Mouse (Mus musculus) mouse embryonic stem cell (cell line): ENCODE results near the gene Pcnx3.
"Not testable (repeated sequence)": the region's sequence is repeated elsewhere in the genome, so short reads cannot be mapped to it uniquely, and the experiment has no call there.

Experiments
- in situ Hi-C, 2 experiments: fragments of 300-500 bp; cut with MboI; formaldehyde crosslinking; loops; 1 replicate in 1 of 2; 3 replicates in 1 of 2; pipeline ENCODE4 v1.14.3; 2019 to 2020; ENCODE audit warnings: low sequenced_read_pairs in 2 of 2, low pct_unique_long_range_greater_than_20kb in 1 of 2, mixed read lengths in 1 of 2; ENCODE audit not compliant: unreplicated experiment in 1 of 2

Gene Pcnx3

DNA sequence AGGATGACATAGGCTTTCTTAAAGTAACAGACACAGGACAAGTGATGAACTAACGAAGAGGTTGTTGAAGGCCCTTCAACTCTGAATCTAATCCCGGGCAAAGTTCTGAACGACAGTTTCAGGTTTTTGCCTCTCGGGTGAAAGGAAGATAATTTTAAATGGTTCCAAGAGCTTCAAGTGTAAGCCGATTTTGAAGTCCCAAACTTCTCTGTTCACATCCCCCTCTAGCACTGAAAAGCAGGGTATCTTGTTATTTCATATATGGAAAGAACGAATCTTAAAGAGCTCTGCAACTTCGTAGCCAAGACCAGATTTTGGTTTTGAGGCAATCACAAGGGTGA, 350 bp upstream of the Pcnx3 start:
- in situ Hi-C loops = no loop called here

DNA sequence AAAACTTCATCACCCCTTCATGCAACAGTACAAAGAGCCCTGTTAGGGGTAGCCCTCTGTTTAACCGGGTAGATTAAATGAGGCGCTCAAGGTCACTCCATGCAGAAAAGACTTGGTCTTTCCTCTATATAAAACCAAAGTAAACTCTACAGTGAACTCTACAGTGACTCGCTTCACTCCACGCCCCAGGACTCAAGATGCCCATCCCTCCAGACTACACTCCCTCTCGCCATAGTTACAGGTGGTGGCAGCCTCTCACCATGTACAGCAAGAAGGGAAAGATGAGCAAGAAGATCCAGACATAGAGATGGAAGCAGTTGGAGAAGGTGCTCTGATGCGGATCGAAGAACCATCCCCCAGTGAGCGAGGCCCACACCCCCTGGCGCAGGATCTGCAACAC, 970 bp downstream of the Pcnx3 start:
- in situ Hi-C loops = no loop called here

DNA sequence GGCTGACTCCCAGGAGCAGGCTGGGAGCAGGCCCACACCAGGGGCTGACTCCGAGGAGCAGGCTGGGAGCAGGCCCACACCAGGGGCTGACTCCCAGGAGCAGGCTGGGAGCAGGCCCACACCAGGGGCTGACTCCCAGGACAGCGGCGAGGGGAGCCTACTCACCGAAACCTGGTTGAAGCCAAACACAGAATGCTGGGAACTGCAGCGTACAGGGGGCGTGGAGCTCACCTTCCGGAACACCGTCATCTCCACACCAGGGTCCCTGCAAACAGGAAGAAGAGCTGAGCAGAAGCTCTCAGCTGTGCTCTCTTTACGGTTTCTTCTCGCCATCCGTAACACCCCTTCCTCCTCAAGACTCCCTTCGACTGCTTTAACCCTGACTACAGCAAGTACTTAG, 1.8 kb downstream of the Pcnx3 start:
- in situ Hi-C loops = not testable (repeated sequence)

DNA sequence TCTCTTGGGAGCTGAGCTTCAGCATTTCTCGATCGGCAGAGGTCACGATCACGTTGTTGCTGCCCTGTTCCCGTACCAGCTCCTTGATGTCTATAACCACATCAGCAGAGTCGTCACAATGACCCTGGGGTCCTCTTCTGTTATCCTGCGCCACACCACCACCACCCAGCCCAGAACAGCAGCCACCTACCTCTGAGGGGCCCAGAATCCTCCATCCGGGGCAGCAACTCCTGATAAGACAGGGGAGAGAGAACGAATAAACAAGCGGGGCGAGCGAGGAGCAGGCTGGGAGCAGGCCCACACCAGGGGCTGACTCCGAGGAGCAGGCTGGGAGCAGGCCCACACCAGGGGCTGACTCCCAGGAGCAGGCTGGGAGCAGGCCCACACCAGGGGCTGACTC, 2.3 kb downstream of the Pcnx3 start:
- in situ Hi-C loops = no loop called here

DNA sequence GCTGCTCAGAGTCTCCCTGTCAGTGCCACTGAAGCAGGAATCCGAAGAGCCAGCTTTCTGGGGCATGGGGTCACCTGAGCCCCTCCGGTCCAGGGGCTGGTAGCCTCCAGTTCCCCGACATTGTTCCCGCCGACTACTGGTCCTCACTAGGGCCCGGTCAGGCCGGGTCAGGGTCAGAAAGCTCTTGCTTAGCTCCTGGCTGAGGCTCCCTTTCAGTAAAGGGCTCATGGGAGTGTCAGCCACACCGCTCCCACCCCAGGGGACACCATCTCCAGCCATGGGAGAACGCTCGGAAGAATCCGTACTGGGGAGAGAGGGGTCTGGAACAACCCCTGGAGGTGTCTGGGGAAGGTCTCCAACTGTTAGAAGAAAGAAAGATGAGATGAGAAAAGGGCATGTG, 2.8 kb downstream of the Pcnx3 start:
- in situ Hi-C loops = no loop called here

DNA sequence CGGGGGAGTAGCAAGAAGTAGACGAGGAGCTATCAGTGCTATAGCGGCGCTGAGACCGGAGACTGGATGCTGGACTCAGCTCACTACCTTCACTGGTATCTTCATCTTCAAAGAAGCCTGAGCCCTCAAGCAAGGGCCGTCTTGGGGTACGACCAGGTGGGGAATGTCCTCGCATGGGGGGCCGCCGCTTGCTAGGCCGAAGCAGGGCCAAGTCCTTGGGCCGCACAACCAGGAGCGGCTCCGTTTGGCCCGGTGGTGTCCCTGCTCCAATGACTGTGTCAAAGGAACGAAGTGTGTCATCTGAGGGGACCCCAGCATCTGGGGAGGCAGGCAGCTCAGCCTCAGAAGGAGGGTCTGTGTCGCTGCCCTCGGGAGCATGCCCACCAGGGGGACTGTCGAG, 3.3 kb downstream of the Pcnx3 start:
- in situ Hi-C loops = no loop called here

DNA sequence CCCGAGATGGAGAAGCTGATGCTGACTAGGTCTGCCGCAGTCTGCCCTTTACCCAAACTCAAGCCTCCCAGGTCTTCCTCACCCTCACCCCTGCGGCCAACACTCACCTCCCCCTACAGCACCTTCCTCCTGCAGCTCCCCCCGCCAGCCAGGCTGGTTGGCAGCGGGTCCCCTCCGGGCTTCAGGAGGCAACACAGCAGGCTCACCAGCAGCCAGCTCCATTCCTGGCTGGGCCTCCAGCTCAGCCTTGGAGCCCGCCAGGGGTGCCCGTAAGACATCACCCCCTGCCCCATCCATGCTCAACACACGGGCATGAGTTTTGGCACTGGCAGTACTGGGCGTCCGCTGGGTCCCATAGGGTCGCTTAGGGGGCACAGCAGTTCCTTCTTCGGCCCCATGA, 3.7 kb downstream of the Pcnx3 start:
- in situ Hi-C loops = no loop called here

DNA sequence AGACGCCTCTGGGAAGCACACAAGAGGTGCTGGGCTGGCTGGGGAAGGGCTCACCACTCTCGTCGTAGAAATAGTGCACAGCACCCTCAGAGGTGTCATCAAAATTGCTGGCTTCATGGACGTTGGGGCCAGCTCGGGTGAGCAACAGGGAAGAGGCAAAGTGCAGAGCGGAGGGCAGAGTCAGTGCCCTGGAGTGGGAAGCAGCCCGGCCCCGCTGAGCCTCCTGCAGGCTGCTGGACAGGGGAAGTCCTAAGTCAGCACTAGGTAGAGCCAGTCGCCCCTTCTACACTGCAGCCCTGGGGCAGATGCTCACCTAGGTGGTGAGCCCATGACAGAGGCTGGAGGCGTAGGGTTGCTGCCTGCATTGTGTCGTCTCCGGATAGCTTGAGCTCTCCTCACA, 4.5 kb downstream of the Pcnx3 start:
- in situ Hi-C loops = no loop called here

DNA sequence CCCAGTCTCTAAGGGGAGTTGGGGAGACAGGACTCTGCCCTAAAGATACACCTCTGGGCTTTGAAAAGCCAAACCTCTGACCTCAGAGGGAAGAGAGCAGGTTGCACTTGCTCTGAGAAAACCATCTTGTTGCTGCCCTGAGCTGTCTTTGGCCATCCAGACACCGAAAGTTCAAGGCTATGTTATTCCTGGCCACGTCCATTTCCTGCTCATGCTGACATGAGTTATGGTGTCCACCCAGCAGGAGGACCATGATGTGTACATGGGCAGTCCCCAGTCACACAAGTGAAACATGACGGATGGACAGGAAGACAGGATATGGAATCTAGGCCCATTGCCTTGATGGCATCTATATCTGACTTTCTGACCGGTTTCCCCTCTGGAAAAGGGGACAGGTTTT, 8.3 kb downstream of the Pcnx3 start:
- in situ Hi-C loops = no loop called here

DNA sequence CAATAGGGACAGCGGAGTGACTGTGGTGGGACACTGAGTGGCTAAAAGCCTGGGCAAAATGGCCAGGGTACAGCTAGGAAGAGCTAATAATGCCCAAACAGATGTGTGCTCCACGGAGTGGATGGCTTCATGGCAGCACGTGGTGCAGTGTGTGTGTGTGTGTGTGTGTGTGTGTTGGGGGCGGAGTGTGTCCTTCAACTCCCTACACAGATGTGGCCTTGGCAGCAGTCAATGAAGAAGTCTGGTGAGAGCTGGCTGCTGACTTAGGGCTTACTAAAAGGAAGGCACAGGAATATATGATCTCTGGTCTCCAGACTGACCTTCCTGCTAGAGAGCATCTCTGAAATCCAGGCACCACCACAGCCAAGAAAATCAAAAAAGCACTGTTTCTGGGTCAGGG, 20.3 kb downstream of the Pcnx3 start:
- in situ Hi-C loops = no loop called here

DNA sequence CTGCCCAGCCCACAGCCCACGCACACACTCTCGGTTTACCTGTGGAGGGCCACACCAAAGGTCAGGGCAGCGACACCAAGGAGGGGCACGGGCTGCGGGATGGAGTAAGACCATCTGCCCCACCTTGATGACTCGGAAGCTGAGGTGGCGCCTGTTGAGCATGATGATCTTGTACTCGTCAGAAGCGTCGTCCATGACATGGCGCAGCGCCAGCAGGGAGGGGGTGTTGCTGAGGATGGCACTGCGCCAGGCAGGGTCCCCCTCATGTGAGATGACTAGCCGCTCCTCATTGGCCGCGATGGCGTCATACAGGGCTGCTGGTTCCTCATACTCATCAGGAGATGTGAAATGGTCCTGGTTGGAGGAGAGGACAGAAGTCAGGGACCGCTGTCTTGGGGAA, 22.3 kb downstream of the Pcnx3 start:
- in situ Hi-C loops = no loop called here

DNA sequence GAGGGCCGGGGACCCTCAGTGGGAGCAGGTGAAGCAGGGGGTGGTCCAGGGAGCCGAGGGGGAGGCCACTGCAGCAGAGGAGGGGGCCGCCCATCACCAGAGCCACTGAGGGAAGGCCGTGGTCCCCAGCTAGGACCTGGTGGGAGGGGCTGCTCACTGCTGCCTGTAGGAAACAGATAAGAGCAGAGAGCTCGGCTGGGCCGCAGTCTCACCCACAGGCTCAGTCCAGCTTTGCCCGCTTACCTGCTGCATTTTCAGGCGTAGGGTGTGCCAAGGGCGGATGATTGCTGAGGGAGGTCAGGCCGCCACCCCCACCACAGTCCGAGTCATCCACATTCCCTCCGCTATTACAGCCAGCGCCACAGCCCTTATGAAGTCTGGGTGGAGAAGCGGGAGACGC, 23.2 kb downstream of the Pcnx3 start:
- in situ Hi-C loops = no loop called here

DNA sequence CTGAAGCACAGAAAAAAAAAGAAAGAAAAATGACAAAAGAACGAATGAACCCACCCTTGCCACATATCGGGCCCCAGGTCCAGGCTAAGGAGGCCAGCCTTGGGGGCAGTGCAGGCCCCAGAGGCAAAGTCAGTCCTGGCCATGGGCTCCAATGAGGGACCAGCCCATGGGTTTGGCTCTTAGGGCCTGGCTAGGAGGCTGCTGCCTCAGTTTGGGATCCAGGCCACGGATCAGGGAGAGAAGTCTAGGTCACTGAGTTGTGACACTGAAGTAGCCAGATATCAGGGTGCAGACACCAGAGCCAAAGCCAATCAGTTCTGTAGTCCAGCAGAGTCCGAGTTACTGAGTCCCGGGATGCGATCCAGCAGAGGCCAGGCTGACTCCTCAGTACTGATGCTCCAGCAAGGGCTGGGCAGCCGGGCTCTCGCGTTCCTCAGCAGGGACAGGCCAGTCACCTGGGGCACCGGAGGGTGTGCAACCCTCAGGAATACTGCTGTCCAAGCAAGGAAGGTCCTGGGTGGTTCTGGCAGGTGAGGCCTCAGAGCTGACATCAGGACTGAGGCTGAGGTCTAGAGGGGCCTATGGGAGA, 23.9 kb downstream of the Pcnx3 start:
- in situ Hi-C loops = no loop called here

DNA sequence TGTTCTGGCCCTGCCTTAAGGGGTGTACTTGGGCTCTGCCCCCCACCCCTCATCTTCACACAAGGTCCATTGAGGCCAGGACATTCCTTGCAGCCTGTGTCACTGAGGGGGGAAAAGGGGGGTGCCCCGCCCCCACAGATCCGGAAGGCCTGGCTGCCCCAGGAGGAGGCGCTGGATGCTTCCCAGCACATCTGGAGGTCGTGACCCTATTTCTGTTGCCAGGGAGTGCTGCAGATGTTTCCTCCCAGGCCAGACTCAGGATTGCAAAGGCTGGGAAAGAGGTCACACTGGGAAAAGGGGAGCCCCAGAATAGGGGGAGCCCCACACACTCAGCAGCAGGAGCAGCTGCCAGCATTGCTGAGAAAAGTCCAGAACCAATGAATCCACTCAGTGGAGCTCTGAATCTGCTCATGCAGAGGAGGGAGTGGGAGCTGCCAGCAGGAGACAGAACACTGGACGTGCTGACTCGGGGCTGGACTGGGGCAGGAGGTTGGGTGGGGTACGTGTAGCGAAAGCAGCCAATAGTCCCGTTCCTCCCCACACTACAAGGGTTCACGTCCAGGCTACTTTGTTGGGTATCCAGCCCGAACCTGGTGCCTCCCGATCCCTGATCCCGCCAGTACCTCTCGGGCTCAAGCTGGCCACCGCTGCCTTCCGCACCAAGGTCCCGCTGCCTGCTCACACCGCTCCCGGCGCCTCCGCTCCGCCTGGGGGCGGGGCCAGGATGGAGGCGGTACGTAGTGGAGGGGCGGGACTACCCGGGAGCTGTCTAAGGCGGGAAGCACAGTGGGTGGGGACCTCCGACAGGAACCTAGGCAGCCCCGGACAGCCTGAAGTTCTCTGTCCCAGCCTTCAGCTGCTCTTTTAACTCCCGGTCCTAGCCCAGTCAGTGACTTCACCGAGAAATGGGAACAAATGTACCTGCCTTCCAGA, 25.5 kb downstream of the Pcnx3 start, which contains the start of gene Sipa1:
Sipa1 (minus strand) TSS at position 727 of the 933 bp plus-strand sequence.
- in situ Hi-C loops = no loop called here

DNA sequence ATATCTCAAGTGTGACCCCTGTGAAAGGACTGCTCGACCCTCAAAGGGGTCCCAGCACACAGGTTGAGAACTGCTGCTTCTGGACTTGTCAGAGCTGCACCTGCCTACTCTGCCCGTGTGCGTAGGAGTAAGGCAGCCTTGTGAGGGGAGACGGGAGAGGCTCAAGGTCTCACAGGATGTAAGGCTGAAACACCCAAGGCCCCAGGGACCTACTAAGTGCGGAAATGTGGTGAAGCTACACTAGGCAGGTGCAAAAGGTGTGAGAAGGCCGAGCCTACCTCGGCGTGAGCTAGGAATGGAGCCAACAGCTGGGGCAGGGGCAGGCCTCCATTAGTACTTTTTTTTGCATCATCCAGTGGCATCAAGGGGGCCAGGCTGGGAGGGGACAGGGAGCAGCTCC, 26.4 kb downstream of the Pcnx3 start:
- in situ Hi-C loops = no loop called here

DNA sequence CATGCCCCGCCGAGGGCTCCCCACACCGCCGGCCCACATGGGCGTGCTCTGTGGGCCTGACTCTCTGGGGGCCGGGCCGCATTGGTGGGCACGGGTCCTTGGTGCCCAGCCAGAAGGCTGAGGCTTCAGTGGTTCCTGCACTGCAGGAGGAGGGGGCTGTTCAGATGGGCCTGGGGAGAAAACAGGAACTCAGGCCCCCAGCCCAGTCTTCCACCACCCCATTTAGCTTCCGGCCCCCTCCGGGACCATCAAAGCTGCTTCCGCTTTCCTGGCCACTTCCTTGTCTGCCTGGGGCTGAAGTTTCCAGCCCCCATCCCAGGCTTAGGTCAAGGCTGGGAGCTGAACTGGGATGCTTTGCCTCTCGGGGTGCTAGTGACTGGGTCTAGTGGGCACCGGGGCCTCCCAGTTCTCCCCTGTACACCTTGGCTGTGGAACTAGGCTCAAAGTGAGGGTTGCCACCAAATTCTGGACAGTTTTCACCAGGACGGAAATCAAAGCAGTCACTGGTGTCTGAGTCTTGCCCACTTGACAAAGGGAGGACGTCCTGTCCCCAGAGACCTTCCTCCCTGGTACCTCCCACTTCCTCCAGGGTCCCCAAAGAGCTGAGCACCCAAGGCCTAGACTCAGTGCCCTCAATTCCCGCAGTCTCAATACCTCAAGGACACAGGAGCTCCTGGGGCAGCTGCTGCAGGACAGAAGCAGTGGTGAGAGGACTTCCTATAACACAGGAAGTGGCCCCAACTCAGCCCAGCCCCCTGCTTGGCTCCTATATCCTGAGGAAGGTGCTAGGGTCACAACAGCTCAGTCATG, 27.6 kb downstream of the Pcnx3 start:
- in situ Hi-C loops = no loop called here

DNA sequence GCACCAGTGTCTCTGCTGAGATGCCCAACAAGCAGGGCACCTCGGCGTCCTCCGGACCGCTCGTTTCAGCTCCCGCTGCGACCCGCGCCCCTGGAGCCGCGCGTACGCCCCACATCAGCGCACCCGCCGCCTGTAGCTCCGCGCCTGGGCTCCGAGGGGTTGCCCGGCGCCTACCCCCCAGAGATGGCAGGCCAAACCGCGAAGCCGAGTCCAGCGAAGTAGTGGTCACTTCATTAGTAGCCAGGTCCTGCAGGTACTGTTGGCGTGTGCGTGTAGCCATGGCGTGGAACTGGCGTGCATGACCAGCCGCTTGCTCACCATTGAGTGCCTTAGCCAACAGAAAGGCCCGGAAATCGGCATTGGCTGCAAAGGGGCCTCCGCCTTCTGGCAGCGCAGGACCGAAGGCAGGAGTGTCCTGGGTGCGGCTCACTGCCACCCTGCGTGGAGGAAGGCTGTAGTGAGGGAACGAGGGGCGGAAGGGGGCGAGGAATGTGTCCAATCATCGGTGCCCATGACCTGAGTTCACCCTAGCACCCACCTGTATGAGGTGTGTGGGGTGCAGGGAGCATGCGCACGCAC, 33.9 kb downstream of the Pcnx3 start:
- in situ Hi-C loops = no loop called here

DNA sequence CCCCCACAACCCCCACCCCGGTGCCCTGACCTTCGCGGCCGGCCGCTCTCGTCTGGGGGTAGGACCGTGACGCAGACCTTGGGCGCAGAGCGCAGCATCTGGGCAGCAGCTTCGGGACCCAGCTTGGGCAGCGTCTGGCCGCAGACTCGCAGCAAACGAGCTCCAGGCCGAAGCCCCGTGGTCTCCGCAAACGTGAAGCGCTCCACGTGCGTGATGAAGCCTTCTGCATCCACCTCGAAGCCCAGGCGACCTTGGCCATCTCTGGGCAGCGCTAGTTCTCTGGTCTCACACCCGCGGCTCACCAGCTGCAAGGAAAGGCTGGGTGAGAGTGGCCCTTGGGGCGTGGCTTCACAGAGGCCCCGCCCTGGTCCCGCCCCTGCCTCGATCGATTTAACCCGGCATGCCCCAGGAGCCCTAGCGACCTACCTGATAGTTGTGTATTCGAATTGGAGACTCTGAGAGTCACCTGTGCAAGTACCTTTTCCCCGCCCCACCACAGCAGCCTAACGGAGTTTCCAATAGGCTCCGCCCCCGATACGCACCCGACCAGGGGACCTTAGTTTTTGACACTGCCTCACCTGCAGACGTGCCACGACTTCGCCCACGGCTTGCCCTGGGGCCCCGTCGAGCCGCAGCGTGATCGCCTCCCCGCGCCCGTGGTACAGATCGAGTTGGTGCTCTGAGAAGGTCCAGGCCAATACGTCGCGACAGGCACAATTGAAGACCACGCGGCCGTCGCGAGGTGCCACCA, 34.6 kb downstream of the Pcnx3 start:
- in situ Hi-C loops = no loop called here
